Mouse (Mus musculus): Measurements from ENCODE around the gene Sorcs1. TPM values are rescaled to one million over a fixed set of nuclear protein-coding genes. Genes with fewer than 3 reads are reported as not detected.

Gene Sorcs1
- polyA plus RNA-seq, 1 experiment from 2014 or later = 0.57 TPM

DNA sequence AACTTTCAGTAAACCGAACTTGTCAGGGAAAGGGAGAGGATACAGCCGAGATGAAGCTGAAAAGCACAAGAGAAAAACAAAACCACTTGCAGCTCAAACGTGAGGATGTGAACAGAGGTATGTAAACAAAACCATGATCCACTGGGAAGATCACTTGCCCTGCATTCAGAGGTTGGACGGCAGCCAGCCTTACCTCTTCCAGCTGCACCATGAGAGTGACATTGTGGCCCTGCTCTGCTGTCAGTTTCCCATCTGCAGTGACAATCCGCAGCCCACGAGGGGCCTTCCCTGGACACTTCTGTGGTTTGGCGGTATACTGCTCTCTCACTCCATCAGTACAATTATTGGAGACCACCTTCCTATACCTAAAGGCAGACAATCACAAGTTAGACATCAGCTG, 468.0 kb downstream of the Sorcs1 start:
- Histone ChIP-seq H3K36me3 (no peaks in the 10 kb centered on the region), H3K4me2 (no peak overlapping the region), H3K4me3 (no peak overlapping the region), H3K27ac (no peak overlapping the region), H3K27me3 (no peaks in the 10 kb centered on the region), H3K4me1 (replicated peaks) (no peaks in the 10 kb centered on the region), H3K9ac (no peak overlapping the region), H3K9me3 (replicated peaks) (no peaks in the 10 kb centered on the region)
- ATAC-seq (replicated peaks; ENCODE audit: insufficient number of reproducible peaks, insufficient read depth, low FRiP score, low read depth) = no peak
- 39% methylated on average over 7 of the region's 7 CpGs for WGBS

DNA sequence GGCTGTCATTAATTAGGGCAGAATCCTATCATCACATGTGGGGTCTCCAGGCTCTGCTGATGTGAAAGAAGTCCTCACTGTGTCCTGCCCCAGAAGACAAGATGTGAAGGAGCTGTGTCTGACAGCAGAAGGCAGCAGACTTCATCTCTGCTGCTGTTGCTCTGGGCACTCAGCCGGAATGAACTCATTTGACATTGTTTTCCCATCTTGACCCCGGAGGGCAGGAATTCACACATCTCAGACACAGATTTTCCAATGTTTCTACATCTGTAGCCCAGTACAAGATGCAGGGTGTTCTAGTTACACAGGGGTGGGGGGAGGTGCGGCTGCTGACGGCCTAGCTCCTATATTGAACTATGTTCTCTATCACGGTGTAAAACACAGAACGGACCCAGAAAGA, 474.1 kb downstream of the Sorcs1 start:
- H3K9ac ChIP-seq = no peak overlapping the region
- no peaks in the 10 kb centered on the region for H3K4me1 ChIP-seq (replicated peaks)
- H3K9me3 ChIP-seq (replicated peaks) = no peaks in the 10 kb centered on the region
- no peaks in the 10 kb centered on the region for H3K27me3 ChIP-seq
- H3K4me2 ChIP-seq = no peak overlapping the region
- H3K27ac ChIP-seq = no peak overlapping the region
- WGBS = 65% methylated on average over 6 of the region's 6 CpGs
- no peak overlapping the region for H3K4me3 ChIP-seq
- ATAC-seq (replicated peaks; ENCODE audit: insufficient number of reproducible peaks, insufficient read depth, low FRiP score, low read depth) = no peak
- no peaks in the 10 kb centered on the region for H3K36me3 ChIP-seq

DNA sequence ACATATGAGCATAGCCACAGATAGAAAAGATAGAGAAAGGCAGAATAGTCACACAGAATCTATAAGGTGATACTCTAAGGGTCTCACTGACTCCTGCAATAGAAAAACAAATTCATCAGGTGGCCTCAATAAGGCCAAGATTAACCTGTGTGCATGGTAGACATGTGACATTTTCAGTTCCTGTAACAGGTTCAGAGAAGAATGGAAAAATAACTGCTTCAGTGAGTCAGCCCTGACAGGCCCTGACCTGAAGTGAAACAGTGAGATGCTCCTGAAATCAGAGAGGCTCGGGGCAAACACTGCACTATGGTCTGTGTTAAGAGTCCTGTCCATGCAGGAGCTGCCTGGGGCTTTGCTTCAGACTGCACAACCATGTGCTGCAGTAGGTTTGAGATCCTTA, 481.9 kb downstream of the Sorcs1 start:
- H3K9me3 ChIP-seq (replicated peaks) = no peaks in the 10 kb centered on the region
- ATAC-seq (replicated peaks; ENCODE audit: insufficient number of reproducible peaks, insufficient read depth, low FRiP score, low read depth) = no peak
- no peak overlapping the region for H3K9ac ChIP-seq
- no peak overlapping the region for H3K27ac ChIP-seq
- H3K4me3 ChIP-seq = no peak overlapping the region
- H3K36me3 ChIP-seq = no peaks in the 10 kb centered on the region
- H3K4me1 ChIP-seq (replicated peaks) = no peaks in the 10 kb centered on the region
- WGBS = 57% methylated on average over 1 of the region's 1 CpGs
- no peak overlapping the region for H3K4me2 ChIP-seq
- H3K27me3 ChIP-seq = no peaks in the 10 kb centered on the region

DNA sequence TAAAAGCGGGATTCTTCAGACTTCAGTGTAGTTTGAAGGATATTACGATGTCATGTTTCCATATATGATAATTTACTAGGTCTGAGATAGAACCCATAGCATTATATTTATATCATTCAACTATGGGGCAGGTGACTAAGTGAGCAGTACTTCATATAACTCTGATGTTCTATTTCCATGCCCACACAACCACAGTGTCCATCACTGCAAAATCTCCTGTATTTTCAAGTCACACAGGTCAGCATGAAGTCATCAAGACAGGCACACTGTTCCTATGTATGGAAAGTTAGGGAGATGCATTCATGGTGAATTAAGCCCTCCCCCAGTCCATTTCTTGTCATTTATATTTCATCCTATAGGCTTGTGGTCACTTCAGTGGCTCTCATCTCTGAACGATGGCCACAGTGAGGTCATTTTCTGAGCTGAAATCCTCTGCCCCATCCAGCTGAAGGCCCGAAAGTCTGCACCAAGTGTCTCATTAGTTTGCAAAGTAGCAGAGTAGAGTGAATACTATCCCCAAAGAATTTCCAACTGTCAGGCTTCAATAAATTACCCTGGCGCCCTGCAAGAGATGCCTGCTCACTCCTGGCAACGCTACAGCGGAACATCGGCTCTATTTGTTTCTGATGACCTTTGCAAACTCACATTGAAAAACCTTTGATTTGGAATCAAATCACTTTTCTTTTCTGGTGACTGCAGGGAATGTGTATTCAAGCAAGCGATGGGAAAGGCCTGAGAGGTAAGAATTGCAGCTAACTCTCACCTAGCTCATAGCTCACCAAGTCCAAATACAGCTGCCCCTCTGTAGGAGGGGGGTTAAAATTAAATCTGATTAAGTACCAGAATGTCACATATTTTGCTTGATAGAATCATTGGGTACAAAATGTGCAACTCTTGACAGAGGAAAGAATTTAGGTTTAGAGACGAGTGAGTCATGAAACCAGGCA, 492.4 kb downstream of the Sorcs1 start:
- H3K9ac ChIP-seq = no peak overlapping the region
- ATAC-seq (replicated peaks; ENCODE audit: insufficient number of reproducible peaks, insufficient read depth, low FRiP score, low read depth) = no peak
- WGBS = 72% methylated on average over 10 of the region's 10 CpGs
- H3K4me1 ChIP-seq (replicated peaks) = 0 out of 2 replicates have a peak, but pooled peaks cover 2% of the 10 kb centered on the region
- H3K27ac ChIP-seq = no peak overlapping the region
- H3K9me3 ChIP-seq (replicated peaks) = no peaks in the 10 kb centered on the region
- no peaks in the 10 kb centered on the region for H3K27me3 ChIP-seq
- no peaks in the 10 kb centered on the region for H3K36me3 ChIP-seq
- no peak overlapping the region for H3K4me2 ChIP-seq
- no peak overlapping the region for H3K4me3 ChIP-seq

DNA sequence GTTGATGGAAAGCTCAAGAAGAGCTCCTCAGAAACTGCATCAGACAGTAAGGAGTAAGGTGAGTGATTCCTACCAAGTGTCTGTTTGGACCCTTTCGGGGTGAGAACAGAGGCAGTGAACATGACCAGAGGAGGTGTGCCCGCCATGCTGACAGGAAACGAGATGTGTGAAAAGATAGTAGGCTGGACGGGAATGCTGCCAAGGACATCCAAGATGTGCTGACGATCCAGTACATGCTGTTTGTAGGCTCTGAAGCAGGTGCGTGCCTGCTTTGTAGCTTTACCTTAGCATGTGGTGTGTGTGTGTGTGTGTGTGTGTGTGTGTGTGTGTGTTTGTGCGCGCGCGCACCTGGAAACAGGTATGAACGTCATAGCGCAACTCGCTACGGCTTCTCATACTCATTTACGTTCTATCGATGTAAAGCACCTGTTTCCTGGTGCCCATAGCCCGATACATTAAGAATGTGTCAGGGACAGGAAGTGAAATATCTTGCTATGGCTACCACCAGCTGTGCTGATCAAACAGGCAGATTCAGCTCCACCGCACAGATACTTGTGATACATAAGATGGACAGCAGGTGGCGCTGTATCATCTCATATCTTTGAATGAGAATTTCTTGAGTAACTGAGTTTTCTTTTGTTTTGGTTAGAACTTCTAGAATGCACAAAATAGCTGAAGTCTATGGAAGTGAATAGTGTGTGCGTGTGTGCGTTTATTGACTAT, 493.4 kb downstream of the Sorcs1 start:
- Histone ChIP-seq H3K9me3 (replicated peaks) (no peaks in the 10 kb centered on the region), H3K9ac (no peak overlapping the region), H3K4me3 (no peak overlapping the region), H3K27me3 (no peaks in the 10 kb centered on the region), H3K4me1 (replicated peaks) (0 out of 2 replicates have a peak, but pooled peaks cover 2% of the 10 kb centered on the region), H3K4me2 (no peak overlapping the region), H3K27ac (no peak overlapping the region), H3K36me3 (no peaks in the 10 kb centered on the region)
- ATAC-seq (replicated peaks; ENCODE audit: insufficient number of reproducible peaks, insufficient read depth, low FRiP score, low read depth) = no peak
- 43% methylated on average over 21 of the region's 21 CpGs for WGBS

DNA sequence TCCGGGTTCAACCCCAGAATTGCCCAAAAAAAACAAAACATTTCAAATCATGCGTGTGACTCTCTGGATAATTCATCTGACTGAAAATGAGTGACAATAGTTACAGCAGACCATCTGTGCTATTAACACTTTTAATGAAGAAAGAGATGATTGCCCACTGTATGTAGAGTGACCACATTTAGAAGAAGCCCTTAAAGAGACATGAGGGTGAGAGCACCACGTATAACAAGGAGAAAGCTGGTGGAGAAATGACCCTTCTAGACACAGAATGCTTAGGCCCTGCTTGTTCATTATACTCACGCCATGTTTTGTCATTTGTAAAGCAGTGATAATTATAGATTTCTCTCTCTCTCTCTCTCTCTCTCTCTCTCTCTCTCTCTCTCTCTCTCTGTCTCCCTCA, 499.6 kb downstream of the Sorcs1 start:
- no peak overlapping the region for H3K27ac ChIP-seq
- WGBS = 72% methylated on average over 4 of the region's 4 CpGs
- H3K4me2 ChIP-seq = no peak overlapping the region
- no peaks in the 10 kb centered on the region for H3K4me1 ChIP-seq (replicated peaks)
- no peak overlapping the region for H3K4me3 ChIP-seq
- H3K9me3 ChIP-seq (replicated peaks) = no peaks in the 10 kb centered on the region
- H3K27me3 ChIP-seq = no peaks in the 10 kb centered on the region
- no peak for ATAC-seq (replicated peaks; ENCODE audit: insufficient number of reproducible peaks, insufficient read depth, low FRiP score, low read depth)
- H3K36me3 ChIP-seq = no peaks in the 10 kb centered on the region
- no peak overlapping the region for H3K9ac ChIP-seq

DNA sequence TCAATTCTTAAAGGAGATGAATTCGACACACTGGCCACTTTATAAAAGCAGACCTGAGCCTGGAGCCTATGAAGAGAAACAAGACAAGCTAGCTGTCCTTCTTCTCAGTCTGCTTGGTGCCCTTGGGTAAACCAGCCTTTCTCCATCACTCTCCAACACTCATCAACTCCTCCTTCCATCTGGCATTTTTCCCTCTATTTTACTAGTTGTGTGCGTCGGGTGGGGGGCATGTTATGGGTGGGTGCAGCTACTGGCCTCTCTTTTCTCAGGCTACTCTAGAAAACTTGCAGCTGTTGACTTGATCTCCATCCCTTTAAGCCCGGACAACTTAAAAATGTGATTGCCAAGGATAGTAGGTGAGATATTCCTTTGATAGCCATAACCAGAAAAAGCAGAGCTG, 500.3 kb downstream of the Sorcs1 start:
- Histone ChIP-seq H3K27me3 (no peaks in the 10 kb centered on the region), H3K4me1 (replicated peaks) (no peaks in the 10 kb centered on the region), H3K9me3 (replicated peaks) (no peaks in the 10 kb centered on the region), H3K4me3 (no peak overlapping the region), H3K4me2 (no peak overlapping the region), H3K36me3 (no peaks in the 10 kb centered on the region), H3K9ac (no peak overlapping the region), H3K27ac (no peak overlapping the region)
- 71% methylated on average over 4 of the region's 4 CpGs for WGBS
- no peak for ATAC-seq (replicated peaks; ENCODE audit: insufficient number of reproducible peaks, insufficient read depth, low FRiP score, low read depth)

DNA sequence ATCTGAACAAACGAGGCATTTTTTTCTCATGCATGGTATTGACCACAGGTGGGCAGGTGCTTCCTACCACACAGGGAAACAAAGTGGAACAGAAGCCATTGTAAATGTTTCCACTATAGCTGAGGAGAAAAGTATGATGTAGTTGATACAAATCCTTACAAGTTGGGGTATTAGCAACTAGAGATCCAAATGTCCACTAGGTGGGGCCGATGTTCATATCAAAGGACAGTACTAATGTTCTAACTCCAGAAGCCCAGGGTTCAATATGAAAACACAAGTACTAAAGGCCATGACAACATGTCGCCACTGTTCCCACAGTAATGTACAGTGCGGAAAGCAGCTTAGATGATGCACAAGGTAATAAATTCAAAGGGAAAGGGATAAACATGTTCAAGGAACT, 506.6 kb downstream of the Sorcs1 start:
- H3K36me3 ChIP-seq = no peaks in the 10 kb centered on the region
- no peak overlapping the region for H3K9ac ChIP-seq
- H3K4me3 ChIP-seq = no peak overlapping the region
- no peaks in the 10 kb centered on the region for H3K4me1 ChIP-seq (replicated peaks)
- H3K9me3 ChIP-seq (replicated peaks) = no peaks in the 10 kb centered on the region
- WGBS = 61% methylated on average over 4 of the region's 4 CpGs
- ATAC-seq (replicated peaks; ENCODE audit: insufficient number of reproducible peaks, insufficient read depth, low FRiP score, low read depth) = no peak
- no peaks in the 10 kb centered on the region for H3K27me3 ChIP-seq
- H3K4me2 ChIP-seq = no peak overlapping the region
- H3K27ac ChIP-seq = no peak overlapping the region

DNA sequence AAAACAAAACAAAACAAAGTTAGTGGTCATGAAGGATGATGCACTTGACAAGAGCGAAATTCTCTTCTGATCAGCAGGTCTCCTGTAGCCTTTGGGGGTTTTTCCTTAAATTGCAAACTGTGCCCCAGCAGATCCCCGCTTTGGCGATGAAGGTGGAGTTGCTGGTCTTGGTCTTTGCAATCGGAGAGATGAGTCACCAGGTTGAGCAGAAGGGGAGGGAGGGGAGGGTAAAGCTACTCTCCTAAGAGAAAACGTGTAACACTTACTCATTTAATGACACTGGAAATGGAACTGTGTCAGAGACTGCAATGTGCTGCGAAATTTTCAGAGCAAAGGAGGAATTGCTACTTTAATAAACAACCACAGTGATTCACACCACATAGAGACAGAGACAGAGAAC, 527.3 kb downstream of the Sorcs1 start:
- Histone ChIP-seq H3K9me3 (replicated peaks) (no peaks in the 10 kb centered on the region), H3K4me3 (no peak overlapping the region), H3K27ac (no peak overlapping the region), H3K4me2 (no peak overlapping the region), H3K27me3 (no peaks in the 10 kb centered on the region), H3K4me1 (replicated peaks) (no peaks in the 10 kb centered on the region), H3K9ac (no peak overlapping the region), H3K36me3 (no peaks in the 10 kb centered on the region)
- no peak for ATAC-seq (replicated peaks; ENCODE audit: insufficient number of reproducible peaks, insufficient read depth, low FRiP score, low read depth)
- 68% methylated on average over 6 of the region's 6 CpGs for WGBS

DNA sequence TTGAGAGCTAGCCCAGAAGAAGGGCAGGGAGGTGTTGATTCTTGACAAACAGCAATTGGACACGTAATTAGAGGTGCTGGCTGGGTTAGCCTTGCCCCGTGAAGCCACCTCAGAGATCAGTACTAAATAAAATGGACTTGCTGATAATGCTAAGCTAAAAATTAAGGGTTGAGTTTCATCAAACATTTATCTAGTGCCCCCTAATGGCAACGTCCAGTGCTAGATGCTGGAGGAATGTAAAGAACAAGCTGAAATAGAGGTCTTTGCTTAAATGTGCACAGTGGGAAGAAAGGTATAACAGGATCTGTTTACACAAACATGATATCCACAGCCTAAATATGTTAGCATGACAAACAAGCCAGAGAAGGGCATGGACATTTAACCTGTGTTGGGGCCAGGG, 532.5 kb downstream of the Sorcs1 start:
- Histone ChIP-seq H3K4me3 (no peak overlapping the region), H3K9ac (no peak overlapping the region), H3K36me3 (no peaks in the 10 kb centered on the region), H3K9me3 (replicated peaks) (no peaks in the 10 kb centered on the region), H3K4me2 (no peak overlapping the region), H3K27ac (no peak overlapping the region), H3K27me3 (no peaks in the 10 kb centered on the region), H3K4me1 (replicated peaks) (no peaks in the 10 kb centered on the region)
- no peak for ATAC-seq (replicated peaks; ENCODE audit: insufficient number of reproducible peaks, insufficient read depth, low FRiP score, low read depth)
- WGBS = 22% methylated on average over 3 of the region's 3 CpGs

DNA sequence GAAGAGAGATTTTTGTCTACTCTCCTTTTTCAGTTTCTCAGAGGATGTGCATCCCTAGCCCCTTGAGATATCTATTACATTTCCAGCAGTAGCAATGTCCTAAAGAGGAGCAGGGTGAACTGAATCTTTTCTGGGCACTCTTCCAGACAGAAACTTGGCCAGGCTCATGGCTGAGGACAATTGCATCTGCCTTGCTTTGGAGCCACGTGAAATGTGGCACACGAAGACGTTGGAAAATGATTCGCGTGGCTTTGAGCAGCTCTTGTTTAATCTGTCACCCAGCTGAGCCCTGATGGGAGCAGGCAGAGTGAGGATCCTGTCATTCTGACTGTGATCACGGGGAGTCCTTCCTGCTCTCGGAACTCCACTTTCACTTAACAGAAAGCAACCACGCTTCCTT, 536.6 kb downstream of the Sorcs1 start:
- no peaks in the 10 kb centered on the region for H3K27me3 ChIP-seq
- no peak overlapping the region for H3K4me2 ChIP-seq
- H3K4me1 ChIP-seq (replicated peaks) = no peaks in the 10 kb centered on the region
- H3K4me3 ChIP-seq = no peak overlapping the region
- no peak for ATAC-seq (replicated peaks; ENCODE audit: insufficient number of reproducible peaks, insufficient read depth, low FRiP score, low read depth)
- H3K9me3 ChIP-seq (replicated peaks) = no peaks in the 10 kb centered on the region
- H3K27ac ChIP-seq = no peak overlapping the region
- no peak overlapping the region for H3K9ac ChIP-seq
- 36% methylated on average over 8 of the region's 8 CpGs for WGBS
- no peaks in the 10 kb centered on the region for H3K36me3 ChIP-seq
